Mouse (Mus musculus) A20 (cell line): Measurements from ENCODE around the gene Prps2.
A peak's percentile ranks its signal among the peaks of the same experiment; 100 is the strongest.
"Not testable (repeated sequence)": the region's sequence is repeated elsewhere in the genome, so short reads cannot be mapped to it uniquely, and the experiment has no call there.

ENCODE experiments used
- DNase-seq: peaks from one replicate; pipeline ENCODE4 v3.0.0-alpha.2; 2011; ENCODE audit warnings: low read depth, low spot score

Prps2 gene

GRCm38 (mm10) chrX:167382047-167382853 is at the start of gene Prps2:
Prps2 (minus strand) TSS chrX:167382749.
- DNase-seq: peak; percentile 63

- DNase-seq: no peak
These were observed 35.1 kb upstream of the Prps2 start for GRCm38 (mm10) chrX:167417654-167418053.

- no peak for DNase-seq
These were observed 12.4 kb upstream of the Prps2 start for GRCm38 (mm10) chrX:167394940-167395339.

- DNase-seq: no peak
These were observed 4.1 kb upstream of the Prps2 start for GRCm38 (mm10) chrX:167386647-167387046.

- peak; percentile 84 for DNase-seq
These were observed 271 bp upstream of the Prps2 start for GRCm38 (mm10) chrX:167382854-167383186.

GRCm38 (mm10) chrX:167381583-167382046 is 934 bp downstream of the Prps2 start:
- DNase-seq: peak; percentile 34

- DNase-seq: no peak
These were observed 2.5 kb downstream of the Prps2 start for GRCm38 (mm10) chrX:167380073-167380472.

GRCm38 (mm10) chrX:167361231-167361630 is 21.3 kb downstream of the Prps2 start:
- DNase-seq: not testable (repeated sequence)

GRCm38 (mm10) chrX:167359704-167360103 is 22.8 kb downstream of the Prps2 start:
- DNase-seq: no peak

- peak; percentile 40 for DNase-seq
These were observed 25.1 kb downstream of the Prps2 start for GRCm38 (mm10) chrX:167357415-167357814.

GRCm38 (mm10) chrX:167355965-167356364 is 26.6 kb downstream of the Prps2 start:
- no peak for DNase-seq

GRCm38 (mm10) chrX:167353617-167354016 is 28.9 kb downstream of the Prps2 start:
- DNase-seq: no peak

GRCm38 (mm10) chrX:167346440-167346839 is 36.1 kb downstream of the Prps2 start:
- DNase-seq: no peak

GRCm38 (mm10) chrX:167344356-167344755 is 38.2 kb downstream of the Prps2 start:
- DNase-seq: no peak

GRCm38 (mm10) chrX:167341811-167342210 is 40.7 kb downstream of the Prps2 start:
- no peak for DNase-seq

GRCm38 (mm10) chrX:167340190-167340589 is 42.4 kb downstream of the Prps2 start:
- DNase-seq: peak; percentile 58

- no peak for DNase-seq
These were observed 44.6 kb downstream of the Prps2 start for GRCm38 (mm10) chrX:167337990-167338389.

- DNase-seq: peak; percentile 9
These were observed 48.0 kb downstream of the Prps2 start for GRCm38 (mm10) chrX:167334571-167334970.

GRCm38 (mm10) chrX:167332607-167333006 is 49.9 kb downstream of the Prps2 start:
- no peak for DNase-seq

GRCm38 (mm10) chrX:167330993-167331392 is 51.6 kb downstream of the Prps2 start:
- DNase-seq: no peak

GRCm38 (mm10) chrX:167330399-167330798 is 52.1 kb downstream of the Prps2 start, which contains the start of gene Tlr7:
Tlr7 (minus strand) TSS chrX:167330558.
- DNase-seq: no peak

- DNase-seq: no peak
These were observed 52.9 kb downstream of the Prps2 start for GRCm38 (mm10) chrX:167329620-167330019.

- DNase-seq: no peak
These were observed 53.5 kb downstream of the Prps2 start for GRCm38 (mm10) chrX:167329098-167329497.
